Mouse (Mus musculus) urinary bladder, postnatal 14 days (tissue): ENCODE measurements around the gene Wdfy4.

ENCODE experiments used
- DNase-seq: peaks from one replicate; pipeline ENCODE4 v3.0.0; 2021; ENCODE audit warnings: low spot score

Wdfy4 gene

DNA sequence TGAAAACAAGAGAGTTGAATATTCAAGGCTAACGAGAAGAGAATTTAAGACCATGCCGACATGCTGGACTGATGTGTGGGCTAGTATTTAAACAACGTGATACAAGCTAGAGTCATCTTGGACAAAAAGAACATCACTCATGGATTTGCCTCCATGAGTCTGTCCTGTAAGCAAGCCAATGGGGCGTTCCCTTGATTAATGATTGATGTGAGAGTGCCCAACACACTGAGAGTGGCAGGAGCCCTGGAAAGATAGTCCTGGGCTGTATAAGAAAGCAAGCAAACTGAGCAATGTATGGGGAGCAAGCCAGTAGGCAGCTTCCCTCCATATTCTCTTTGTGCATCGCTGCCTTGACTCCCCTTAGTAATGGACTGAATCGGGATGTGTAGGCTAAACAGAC is 106.7 kb downstream of the Wdfy4 start:
- no peak for DNase-seq

DNA sequence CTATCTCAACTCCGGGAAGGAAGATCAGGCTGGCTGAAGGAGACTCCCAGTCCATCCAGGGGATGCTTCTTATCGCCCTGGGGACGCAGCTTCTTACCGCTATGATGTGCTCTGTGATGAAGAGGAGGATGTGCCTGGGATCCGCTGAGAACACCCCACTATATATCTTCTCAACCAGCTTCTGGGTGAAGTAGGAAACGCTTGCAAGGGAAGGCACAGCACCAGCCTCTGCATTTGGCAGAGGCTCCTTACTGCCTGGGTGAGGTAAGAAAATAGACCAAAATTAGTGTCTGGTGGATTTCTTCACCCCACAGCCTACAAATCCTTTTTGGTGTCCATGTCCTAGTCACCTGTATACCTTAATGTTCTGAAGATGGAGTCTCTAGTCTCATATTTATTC is 107.2 kb downstream of the Wdfy4 start:
- no peak for DNase-seq

DNA sequence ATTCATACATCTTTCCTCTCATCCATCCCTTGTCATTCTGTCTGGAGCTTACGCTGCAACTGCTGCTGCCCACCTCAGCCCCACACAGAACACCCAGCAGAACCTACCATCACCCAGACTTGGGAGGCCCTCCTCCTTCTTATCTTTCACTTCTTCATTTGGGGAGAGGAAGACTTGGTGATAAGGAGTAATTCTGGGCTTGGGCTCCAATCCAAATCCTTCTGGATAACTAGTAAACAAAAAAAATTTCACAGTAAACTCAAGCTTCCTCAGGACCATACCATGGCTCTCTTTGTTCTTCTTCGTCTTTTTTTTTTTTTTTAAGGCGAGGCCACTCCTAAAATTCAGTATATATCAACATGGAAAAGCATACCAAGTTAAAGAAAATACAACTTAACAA is 112.0 kb downstream of the Wdfy4 start:
- no peak for DNase-seq

DNA sequence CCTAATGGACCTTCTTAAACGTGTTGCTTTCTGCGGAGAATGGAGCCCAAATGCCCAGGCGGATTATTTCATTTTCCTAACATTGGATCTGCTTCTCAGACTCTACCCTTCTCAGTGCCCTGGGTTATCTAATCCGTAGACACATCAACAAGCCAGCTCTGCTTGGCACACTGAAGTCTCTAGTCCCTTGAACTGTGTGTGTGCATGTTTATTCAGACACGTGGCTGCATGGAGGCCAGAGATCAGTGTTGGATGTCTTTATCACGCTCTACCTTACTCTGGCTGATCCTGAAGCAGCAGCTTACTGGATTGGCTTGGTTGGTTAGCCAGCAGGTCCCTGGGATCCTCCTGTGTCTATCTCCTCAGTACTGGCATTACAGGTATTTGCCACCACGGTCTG is 113.0 kb downstream of the Wdfy4 start:
- no peak for DNase-seq

DNA sequence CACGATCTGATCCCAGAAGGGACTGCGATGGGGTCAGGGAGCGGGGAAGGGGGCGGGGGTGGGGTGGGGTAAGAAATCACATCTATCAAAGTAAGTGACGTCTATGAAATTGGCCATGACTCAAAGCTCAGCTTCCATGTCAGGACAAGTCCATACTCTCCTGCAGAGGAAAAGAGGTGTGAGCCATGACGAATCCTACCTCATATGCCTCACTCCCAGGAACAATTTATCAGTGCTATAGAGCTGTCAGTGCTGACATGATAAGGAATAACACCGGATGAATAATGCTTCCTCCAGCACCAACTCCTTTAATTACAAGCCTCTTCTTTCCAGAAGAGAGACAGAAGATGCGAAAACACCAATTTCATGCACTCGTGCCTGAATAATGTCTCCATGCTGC is 117.6 kb downstream of the Wdfy4 start:
- DNase-seq: no peak

DNA sequence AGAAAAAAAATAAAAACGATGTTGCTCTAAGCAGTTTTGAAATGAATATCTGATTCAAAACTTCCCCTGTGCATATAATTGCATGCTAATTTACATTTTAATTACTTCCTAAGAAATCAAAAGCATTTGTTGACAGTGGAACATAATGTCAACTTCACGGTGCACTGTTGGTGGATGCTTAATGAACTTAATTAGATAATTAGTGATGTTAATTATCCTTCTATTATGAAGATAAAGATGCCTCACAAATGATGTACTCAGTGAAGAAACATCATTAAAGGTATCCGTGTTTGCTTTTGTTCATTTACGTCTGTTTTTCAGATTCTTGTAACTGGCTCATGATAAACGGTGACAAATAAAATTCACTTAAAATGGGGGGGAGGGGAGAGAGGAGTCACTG is 122.3 kb downstream of the Wdfy4 start:
- DNase-seq: no peak

DNA sequence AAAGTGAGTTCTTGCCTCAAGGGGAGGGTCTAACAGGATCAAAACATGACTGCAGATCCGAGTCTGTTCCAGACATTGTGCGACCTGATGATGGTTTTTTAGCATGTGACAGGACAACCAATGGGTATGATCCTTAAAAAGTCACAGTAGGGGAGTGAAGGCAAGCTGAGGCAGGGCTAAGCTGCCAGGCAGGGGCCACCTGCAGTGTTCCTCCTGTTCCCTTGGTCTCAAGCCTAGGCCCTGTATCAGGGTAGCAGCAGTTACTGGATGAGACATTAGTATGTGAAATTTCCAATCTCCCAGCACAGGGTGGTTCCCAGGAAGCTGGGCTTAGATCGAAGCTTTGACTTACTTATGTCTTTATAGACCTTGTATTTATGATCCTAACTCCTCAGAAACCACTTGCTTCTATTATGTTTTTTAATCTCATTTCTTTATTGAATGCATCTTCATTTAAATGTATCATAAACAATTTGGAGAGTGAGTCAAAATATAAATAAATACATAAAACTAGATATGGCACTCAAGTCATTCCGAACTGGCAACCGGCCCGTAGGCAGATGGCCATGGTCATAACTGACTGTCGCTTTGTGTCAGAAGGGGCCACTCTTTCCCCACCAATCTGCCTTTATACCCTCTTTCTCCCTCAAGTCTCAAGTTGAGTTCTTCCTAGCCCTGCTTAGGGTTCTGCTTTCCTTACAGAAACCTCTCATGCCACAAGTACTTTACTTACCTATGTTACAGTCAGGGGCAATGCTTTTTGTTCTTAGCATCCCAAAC is 126.2 kb downstream of the Wdfy4 start:
- DNase-seq: no peak

DNA sequence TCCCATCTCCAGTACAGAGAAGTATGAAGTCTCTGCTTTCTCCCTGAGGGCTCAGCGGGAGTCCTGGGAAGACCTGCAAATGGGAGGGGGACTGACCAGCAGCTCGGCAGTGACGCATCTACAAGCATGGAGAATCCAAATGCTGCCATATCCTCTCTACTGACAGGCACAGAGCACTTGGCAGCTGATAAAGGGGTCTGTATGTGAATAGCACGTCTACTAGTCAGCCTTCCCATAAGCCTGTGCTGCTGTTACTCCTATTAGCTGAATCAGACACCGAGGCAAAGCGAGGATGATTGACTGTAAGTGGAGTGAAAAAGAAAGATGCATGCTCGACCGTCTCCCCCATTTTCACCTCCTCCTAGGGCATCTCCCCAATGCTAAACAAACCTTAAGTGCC is 131.9 kb downstream of the Wdfy4 start:
- no peak for DNase-seq

DNA sequence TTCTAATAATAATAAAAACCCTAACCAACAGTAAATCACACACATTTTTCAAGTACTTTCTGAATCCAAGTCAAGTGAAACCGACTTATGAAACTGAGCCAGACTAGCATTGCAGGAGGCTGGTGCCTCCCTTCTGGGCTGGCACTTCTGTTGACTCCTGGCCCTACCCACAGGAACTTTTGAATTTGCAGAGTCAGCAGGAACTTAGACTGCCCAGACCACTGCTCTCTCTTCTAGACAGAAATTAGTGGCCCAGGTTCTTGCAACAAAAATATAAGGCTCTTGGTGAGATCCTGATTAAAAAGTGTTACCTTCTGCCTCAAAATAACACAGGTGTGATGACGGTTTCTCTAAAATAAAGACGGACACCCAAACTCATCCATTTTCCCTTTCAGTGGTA is 140.1 kb downstream of the Wdfy4 start:
- no peak for DNase-seq

DNA sequence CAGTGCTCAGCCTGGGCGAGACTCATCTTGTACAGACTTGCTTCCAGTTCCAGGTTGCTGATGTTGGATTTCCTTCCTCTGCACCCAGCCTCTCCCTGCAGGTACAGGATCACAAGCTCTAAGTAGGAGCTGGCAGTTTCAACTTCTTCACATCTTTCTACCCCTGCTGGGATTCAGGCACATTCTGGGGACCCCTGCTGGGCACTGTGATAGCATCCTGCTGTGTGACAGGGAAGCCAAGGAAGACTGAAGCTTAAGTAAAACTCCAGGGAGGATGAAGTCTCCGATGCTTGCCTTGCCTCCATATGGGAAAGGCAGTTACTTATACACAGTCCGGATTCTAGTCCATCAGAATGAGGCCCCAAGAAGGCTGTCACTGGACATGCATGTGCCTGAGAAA is 148.5 kb downstream of the Wdfy4 start:
- no peak for DNase-seq

DNA sequence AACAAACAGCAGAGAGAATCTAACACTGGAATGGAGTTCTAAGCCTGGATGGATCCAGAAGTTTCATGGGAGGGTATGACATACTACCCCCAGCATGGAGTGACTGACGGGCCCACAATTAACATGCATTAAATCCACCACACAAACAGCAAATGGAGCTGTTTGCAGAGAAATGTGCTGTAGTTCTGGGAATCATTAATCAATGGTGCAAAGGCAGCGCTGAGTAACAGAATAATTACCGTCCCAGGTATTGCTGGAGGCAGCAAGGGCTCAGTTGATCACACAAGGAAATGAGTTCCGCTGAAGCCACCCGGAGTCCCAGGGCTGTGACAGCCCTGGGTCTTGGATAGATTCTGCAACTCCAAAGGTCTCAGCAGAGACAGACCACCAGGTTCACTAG is 149.9 kb downstream of the Wdfy4 start:
- DNase-seq: no peak

DNA sequence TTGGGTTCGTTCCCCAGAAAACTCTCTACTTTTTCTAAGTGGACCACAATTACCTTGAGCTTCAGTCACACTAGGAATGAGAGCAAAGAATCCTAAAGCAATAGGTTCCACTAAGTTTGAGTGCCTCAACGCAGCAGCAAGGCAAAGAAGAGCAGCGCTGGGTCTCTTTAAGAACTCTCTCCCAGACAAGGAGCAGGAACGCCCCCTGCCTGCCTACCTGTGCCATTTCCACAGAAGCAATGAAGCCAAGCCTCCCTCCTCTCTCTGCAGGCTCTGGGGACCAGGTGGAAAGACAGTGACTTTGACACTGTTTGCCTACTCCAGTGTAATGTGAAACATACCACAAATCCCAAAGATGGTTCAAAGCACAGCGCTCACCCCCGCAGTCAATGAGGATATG is 151.9 kb downstream of the Wdfy4 start:
- DNase-seq: peak; percentile 20

DNA sequence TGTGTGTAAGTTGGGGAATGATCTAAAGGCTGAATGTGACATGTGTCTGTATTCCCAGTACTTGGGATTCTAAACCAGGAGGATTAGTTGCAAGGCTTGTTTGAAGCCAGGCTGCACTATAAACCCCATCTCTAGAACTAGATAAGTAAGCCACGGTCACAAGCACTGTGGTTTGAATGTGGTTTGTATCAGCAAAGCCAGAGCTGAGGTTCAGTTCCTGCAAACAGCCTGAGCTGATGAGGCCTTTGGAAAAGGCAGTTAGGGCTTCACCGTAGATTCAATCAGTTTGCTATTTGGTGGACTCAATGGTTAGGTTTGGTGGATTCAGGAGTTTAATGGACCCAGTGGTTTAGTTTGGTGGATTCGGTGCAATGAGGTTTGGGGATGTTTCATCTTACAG is 154.5 kb downstream of the Wdfy4 start:
- no peak for DNase-seq

DNA sequence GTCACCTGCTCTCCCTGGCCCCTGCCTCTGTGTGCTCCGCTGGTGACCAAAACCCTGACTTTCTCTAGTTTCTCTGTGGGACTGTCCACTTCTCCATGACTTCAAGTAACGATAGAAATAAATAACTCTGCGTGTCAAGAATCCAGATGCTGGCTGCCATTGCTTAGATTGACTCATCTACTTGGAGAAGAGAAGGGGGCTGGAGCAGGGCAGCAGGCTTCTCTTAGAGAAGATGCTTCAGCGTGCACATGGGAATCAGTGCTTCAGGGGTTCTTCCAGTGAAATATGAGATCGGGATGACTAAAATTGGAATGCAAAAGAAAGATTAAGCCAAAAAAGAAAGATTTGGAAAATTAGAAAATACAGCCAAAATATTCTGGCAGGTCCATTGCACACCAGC is 165.7 kb downstream of the Wdfy4 start:
- DNase-seq: peak; percentile 22

DNA sequence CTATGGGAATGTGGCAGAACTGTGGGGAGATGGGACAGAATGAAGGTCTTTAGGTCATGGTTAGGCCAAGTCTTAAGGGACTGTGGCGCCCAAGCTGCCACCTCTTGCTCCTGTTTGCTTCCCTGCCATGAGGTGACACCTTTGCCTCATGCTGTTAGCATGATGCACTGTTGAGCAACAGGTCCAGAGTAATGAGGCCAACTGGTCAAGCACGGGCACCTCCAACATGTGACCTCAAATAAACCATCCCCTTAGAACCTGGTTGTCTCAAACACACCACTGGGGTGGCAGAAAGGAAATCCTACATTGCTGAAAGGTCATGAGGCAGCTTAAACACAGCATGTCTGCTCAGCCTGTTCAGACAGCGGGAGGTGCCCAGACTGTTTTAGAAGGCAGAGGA is 166.3 kb downstream of the Wdfy4 start:
- no peak for DNase-seq

DNA sequence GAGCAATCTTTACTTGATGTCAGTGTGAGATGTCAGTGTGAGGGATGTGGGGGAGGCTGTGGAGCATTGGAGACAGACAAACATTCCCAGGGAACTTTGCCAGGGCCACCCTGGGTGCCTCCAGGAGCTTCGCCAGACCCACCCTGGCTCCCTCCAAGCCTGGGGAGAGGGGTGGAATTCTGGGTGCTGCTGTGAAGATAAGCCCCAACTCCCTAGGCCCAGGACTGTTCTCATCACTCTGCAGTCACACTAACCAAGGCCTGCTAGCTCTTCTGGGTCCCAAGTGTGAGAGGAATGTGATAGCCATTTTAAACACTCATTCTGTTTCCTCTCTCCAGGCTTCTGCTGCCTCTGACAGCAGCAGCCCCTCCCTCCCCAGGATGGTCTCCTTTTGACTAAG is 177.7 kb downstream of the Wdfy4 start:
- DNase-seq: no peak

DNA sequence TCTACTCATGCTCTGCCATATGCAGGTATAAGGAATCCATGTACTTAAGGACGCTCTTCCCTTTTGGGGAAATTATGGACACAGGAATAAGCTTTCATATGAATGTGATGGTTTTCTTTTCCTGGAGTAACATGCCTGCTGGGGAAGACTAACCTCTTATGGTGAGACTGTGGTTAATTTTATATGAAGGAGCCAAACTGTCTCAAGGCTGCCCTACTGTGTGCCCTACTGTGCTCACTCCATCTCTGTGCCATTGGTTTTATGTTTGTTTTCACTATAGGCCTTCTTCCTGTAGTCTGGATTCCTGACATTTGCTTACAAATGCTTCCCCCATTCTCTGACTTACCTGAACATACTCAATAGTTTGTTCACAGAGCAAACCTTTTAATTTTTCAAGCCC is 180.2 kb downstream of the Wdfy4 start:
- DNase-seq: no peak

DNA sequence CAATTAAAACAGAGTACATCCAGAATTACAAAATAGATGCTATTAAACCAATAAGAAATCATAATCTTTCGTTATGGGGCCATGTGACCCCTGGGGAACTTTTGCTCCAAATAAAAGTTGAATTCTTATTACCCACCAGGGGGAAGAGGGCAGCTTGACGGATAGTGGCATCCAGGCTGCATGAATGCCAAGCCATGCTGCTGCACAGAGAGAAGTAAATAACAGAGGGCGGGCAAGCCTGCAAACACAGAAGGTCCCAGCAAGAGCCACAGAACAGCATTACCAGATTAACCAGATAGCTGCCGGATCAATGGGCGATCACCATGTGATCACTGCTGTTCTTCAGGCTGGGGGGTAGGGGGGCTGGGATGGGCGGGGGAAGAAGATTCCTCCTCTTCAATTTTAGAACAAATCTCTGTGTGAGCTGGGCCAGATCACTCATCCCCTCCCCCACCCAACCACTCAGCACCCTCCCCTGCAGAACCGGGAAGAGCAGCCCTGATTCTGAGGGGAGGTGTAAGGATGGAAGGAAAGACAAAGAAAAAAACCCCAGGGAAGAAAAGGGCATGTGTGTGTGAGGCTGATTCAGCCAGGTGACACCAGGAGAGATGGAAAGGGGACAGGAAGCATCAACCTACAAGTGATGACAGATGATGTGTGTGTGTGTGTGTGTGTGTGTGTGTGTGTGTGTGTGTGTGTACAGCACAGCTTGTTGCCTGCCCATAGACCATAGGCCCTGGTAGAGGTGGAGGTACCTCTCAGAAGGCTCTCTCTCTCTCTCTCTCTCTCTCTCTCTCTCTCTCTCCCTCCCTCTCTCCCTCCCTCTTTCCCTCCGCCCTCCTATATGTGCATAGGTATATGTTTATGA is 185.0 kb downstream of the Wdfy4 start:
- no peak for DNase-seq

DNA sequence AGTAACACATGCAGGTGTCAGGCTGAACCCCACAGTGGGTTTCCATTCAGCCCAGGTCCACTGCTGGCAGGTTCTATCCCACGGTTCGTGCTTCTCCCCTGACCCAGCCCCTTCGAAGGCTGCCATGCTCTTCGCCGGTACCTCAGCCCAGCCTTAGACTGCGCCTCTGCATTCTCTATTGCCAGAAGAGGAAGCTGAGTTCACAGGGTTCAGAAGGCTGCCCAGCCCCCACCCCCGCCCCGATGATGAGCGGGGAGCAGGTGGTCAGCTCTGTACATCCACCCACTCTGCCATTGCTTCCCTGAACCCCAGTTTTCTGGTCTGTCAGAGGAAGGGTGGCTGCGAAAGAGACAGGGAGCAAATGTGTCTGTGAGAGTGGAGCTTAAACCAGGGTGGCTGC is 185.8 kb downstream of the Wdfy4 start:
- no peak for DNase-seq

DNA sequence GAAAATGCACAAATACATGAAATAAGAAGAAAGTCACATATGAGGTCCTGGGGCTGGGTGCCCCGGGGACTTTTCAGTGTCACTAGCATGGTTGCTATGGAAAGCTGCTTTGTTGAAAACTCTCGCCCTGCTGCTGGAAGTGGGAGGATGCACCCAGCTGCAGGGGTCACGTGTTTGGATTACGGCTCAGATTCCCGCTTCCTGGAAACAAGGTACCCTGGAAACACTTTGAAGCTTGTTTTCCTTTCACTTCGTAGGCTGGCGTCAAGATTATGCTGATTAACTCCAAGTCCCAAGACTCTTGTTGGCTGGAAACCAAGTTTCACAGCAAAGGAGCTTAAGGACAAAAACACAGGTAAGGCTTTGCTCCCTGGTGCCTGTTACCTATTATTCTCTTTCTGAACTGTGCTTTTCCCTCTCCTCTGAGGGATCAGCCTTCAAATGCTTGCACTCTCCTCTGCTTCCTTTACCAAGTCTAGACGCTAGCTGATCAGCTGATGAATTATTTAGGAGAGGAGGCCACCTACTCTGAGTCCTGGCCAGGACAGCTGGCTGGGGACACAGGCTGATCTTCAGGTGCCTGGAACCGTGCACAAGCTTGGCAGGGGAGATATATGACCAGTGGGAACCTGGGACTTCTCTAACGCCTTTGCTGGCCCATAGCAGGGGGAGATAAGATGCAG is 190.2 kb downstream of the Wdfy4 start:
- DNase-seq: peak; percentile 16

DNA sequence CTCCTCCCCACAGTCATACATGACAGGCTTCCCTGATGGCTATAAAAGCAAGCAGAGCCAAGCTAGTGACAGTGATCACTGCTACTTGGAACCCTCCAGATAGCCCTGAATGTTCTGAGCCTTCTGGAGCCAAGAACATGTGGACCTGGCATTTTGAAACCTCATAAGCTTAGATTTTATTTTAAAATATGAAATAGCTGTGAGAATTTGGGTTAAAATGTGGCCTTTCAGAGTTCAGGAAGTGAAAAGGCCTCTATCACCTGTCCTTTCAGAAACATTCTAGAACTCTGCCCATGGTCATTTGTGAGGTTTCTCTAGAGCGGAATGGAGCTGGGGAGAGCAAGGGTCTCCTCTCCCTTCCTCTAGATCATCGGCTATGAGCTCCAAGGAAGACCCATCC is 194.2 kb downstream of the Wdfy4 start, which contains the start of gene Lrrc18:
TSS of gene Lrrc18 (plus strand) at position 301 of the 400 bp plus-strand sequence.
- DNase-seq: no peak

DNA sequence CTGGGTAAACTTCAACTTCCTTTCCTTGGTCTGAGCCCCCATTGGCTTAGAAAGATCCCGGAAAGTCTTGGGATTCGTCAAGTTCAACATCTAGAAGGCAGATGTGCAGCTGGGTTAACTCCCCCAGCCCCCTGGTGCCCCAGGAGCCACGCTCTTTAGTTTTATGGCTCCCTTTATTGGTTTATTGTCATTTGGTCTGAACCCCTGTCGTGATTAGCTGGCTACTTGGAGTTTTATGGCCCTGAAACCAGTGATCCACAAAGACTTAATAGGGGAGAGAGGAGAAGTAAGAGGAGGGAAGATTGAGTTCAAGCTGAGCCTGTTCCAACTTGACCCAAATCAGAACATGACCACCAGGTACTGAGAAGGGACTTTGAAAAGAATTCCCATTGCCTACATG is 198.6 kb downstream of the Wdfy4 start:
- no peak for DNase-seq

DNA sequence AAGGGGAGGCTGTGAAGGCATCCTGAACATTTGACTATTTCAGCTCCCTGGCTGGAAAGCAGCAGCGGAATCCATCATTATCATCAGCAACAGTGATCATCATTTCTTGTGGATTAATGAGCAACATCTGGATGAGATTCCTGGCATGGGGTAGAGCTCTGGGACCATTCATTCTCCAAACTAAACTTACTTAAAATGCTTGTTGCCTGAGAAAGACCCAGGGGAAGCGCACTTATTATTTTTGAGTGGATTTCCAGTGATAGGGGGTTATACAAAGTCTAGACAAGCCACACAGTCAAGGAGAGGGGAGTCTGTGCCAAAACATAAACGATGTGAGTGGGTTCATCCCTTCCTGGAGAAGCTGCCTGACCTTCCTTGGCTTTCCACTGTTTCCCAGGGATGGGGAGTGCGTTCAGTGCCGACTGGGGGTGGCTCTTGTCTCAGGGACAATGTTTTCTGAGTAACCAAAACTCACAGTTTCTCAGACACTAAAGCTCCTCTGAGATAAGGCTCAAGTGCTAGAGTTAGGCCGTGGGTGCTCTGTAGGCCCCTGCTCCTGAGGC is 201.1 kb downstream of the Wdfy4 start:
- no peak for DNase-seq
